Mouse (Mus musculus): ENCODE results near the gene Frs2.

DNA sequence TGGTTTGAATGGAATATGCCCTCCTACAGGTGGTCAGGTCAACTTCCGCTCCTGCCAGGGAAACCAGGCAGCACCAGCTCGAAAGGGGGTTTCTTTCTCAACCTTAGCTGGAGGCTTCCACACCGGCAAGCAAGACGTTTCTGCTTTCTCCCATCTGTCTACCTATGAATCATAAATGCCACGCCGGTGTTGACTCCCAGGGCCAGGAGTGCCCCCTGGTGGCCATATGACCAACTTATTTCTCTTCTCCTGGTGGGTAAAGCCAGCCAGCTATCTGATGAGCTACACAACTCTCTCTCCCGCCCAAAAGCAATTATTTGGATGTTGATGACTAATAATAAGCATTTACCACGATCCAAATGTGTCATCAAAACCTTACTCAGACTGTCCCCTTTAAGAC is 114.5 kb downstream of the Frs2 start:
- TF ChIP-seq CTCF (conservative IDR thresholded peaks at IDR 0.05; ENCODE audit: insufficient read depth, insufficient read length, low read depth, low read length): peak; percentile 82
- TF ChIP-seq POLR2A (IDR thresholded peaks at IDR 0.05; ENCODE audit: low read depth, low read length): no peak

Data from kidney, adult 2 months (tissue).